Mouse (Mus musculus): Measurements from ENCODE around the gene Dpy30. TPM values are rescaled to one million over a fixed set of nuclear protein-coding genes. Genes with fewer than 3 reads are reported as not detected.
A peak's percentile ranks its signal among the peaks of the same experiment; 100 is the strongest.
"Not testable (repeated sequence)": the region's sequence is repeated elsewhere in the genome, so short reads cannot be mapped to it uniquely, and the experiment has no call there.

The Dpy30 gene
- polyA plus RNA-seq, 1 experiment from 2014 or later: 224 TPM

DNA sequence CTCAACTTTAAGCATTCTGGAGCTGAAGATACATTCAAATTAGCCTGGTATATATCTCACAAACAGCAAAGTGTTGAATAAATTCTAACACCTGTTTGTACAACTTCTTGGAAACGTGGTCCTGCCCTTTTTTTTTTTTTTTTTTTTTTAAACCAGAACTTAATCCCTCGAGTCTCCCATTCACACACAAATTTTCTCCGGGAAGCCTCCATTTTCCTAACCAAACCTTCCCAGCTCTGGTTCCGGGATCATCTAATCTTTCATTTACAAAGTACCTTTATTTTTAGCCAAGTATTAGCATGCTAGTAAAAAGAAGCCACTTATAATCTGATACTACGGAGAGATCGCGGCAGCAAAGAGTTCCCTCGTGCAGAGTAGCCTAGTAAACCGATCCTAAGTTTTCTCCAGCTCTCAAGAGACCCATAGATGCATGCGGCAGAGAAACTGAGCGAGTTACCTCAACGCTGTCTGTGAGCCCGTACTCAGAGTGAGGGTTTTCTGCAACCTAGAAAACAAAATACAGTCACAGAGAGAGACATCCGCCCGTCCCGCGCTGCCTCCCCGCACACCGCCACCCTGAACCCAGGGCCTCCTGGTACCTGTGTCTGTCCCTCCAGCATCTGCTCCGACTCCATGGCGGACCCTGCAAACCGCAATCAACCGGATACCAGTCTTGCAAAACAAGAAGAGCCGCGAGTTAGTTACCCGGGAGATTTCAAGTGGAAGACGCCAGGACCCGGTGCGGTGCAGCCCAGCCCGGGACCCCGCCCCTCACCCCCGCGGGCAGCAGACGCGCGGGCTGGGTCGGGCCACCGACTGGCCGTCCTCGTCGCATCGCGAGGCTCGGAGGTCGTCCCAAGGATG, 8.1 kb downstream of the Dpy30 start:
- peak; percentile 81; the same call in 1 of the 2 replicates for ATAC-seq (ENCODE audit: insufficient read depth, low FRiP score, low read depth)
- H3K27me3 ChIP-seq (replicated peaks): no peaks in the 10 kb centered on the region
- under 1% methylated on average over 44 of the region's 45 CpGs for WGBS

GRCm38 (mm10) chr17:74306021-74306420, 17.7 kb downstream of the Dpy30 start:
- Histone ChIP-seq H3K4me2 (no peak overlapping the region), H3K36me3 (peaks cover 21% of the 10 kb centered on the region; the same call in 1 of the 2 replicates), H3K27ac (no peak overlapping the region), H3K9ac (no peak overlapping the region), H3K4me1 (no peaks in the 10 kb centered on the region), H3K9me3 (no peaks in the 10 kb centered on the region), H3K27me3 (replicated peaks) (no peaks in the 10 kb centered on the region), H3K4me3 (replicated peaks) (no peak overlapping the region)
- 92% methylated on average over 1 of the region's 1 CpGs for WGBS
- no peak for ATAC-seq (ENCODE audit: insufficient read depth, low FRiP score, low read depth)

More for the DNA sequence above, 8.1 kb downstream of the Dpy30 start:
- Histone ChIP-seq H3K9me3 (no peaks in the 10 kb centered on the region), H3K9ac (peak overlapping the region; percentile 77), H3K4me1 (0 out of 2 replicates have a peak, but pooled peaks cover 5% of the 10 kb centered on the region), H3K27ac (peak overlapping the region; percentile 93), H3K36me3 (no peaks in the 10 kb centered on the region), H3K4me2 (peak overlapping the region; percentile 76), H3K4me3 (replicated peaks) (peak overlapping the region; percentile 88)

GRCm38 (mm10) chr17:74305616-74306015, 18.1 kb downstream of the Dpy30 start:
- Histone ChIP-seq H3K4me1 (no peaks in the 10 kb centered on the region), H3K36me3 (peaks cover 21% of the 10 kb centered on the region; the same call in 1 of the 2 replicates), H3K4me2 (no peak overlapping the region), H3K9me3 (no peaks in the 10 kb centered on the region), H3K27me3 (replicated peaks) (no peaks in the 10 kb centered on the region), H3K27ac (no peak overlapping the region), H3K4me3 (replicated peaks) (no peak overlapping the region), H3K9ac (no peak overlapping the region)
- no peak for ATAC-seq (ENCODE audit: insufficient read depth, low FRiP score, low read depth)
- WGBS: 88% methylated on average over 4 of the region's 4 CpGs

DNA sequence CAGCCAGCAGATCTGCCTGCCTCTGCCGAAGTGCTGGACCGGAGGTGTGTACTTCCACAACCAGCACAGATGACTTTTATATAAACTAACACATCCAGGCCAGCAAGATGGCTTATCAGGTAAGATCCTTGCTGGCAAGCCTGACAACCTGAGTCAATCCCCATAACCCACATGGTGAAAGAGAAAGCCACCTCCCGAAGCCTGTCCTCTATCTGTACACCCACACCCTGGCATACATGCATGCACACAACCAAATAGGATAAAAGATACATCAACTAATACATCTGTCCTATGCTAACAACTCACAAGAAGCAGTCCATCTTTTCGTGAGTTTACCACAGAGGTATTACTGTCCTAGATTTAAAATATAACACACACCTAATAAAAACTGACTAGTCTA, 19.7 kb downstream of the Dpy30 start:
- Histone ChIP-seq H3K27ac (no peak overlapping the region), H3K27me3 (replicated peaks) (no peaks in the 10 kb centered on the region), H3K9me3 (no peaks in the 10 kb centered on the region), H3K9ac (no peak overlapping the region), H3K4me1 (no peaks in the 10 kb centered on the region), H3K4me3 (replicated peaks) (no peak overlapping the region), H3K36me3 (peaks cover 13% of the 10 kb centered on the region; the same call in 1 of the 2 replicates), H3K4me2 (no peak overlapping the region)
- ATAC-seq (ENCODE audit: insufficient read depth, low FRiP score, low read depth): peak; percentile 68; the same call in 1 of the 2 replicates
- 86% methylated on average over 4 of the region's 4 CpGs for WGBS

GRCm38 (mm10) chr17:74300089-74300488, 23.7 kb downstream of the Dpy30 start:
- ATAC-seq (ENCODE audit: insufficient read depth, low FRiP score, low read depth): no peak
- Histone ChIP-seq H3K27ac (no peak overlapping the region), H3K9ac (no peak overlapping the region), H3K4me3 (replicated peaks) (no peak overlapping the region), H3K4me1 (no peaks in the 10 kb centered on the region), H3K36me3 (peaks cover 4% of the 10 kb centered on the region), H3K27me3 (replicated peaks) (no peaks in the 10 kb centered on the region), H3K4me2 (no peak overlapping the region), H3K9me3 (no peaks in the 10 kb centered on the region)
- WGBS: 91% methylated on average over 5 of the region's 5 CpGs

GRCm38 (mm10) chr17:74296991-74297390, 26.8 kb downstream of the Dpy30 start:
- WGBS: 83% methylated on average over 5 of the region's 5 CpGs
- not testable (repeated sequence) for H3K36me3 ChIP-seq; H3K4me2 ChIP-seq; H3K4me1 ChIP-seq; H3K27ac ChIP-seq; ATAC-seq (ENCODE audit: insufficient read depth, low FRiP score, low read depth); H3K9me3 ChIP-seq; H3K27me3 ChIP-seq (replicated peaks); H3K4me3 ChIP-seq (replicated peaks); H3K9ac ChIP-seq

DNA sequence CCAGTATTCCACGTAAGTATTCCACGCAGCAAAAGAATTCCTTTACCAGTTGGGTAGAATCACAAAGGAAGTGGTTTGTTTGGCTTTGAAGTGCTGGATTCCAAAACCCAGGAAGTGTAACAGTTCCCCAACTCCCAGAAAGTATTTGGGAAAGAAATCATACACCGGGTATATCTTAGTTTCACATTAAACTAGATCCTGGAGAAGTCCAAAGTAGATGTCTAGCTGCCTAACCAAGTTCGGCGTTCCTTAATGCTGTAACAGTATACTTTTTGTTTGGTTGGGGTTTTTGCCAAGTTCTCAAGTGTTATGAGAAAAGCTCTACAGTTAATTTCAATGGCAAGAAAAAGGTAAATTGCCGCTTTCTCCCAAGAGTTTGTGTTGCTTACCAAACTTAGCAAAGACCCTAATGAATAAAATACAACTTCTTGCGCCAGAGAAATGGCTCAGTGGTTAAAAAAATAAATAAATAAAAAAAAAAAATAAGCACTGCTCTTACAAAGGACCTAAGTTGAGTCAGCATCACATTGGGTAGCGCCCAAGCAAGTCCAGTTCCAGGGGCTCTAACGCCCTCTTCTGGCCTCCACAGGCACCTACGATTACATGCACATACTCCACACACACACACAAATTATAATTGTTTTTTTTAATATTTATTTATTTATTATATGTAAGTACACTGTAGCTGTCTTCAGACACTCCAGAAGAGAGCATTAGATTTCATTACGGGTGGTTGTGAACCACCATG, 27.5 kb downstream of the Dpy30 start:
- Histone ChIP-seq H3K4me3 (replicated peaks) (peak overlapping the region; percentile 91), H3K27me3 (replicated peaks) (no peaks in the 10 kb centered on the region), H3K36me3 (peaks cover 2% of the 10 kb centered on the region), H3K27ac (peak overlapping the region; percentile 99), H3K4me2 (peak overlapping the region; percentile 78), H3K4me1 (no peaks in the 10 kb centered on the region; the same call in 1 of the 2 replicates), H3K9me3 (no peaks in the 10 kb centered on the region), H3K9ac (peak overlapping the region; percentile 95; the same call in 1 of the 2 replicates)
- 39% methylated on average over 11 of the region's 11 CpGs for whole genome bisulfite sequencing
- no peak for ATAC-seq (ENCODE audit: insufficient read depth, low FRiP score, low read depth)

DNA sequence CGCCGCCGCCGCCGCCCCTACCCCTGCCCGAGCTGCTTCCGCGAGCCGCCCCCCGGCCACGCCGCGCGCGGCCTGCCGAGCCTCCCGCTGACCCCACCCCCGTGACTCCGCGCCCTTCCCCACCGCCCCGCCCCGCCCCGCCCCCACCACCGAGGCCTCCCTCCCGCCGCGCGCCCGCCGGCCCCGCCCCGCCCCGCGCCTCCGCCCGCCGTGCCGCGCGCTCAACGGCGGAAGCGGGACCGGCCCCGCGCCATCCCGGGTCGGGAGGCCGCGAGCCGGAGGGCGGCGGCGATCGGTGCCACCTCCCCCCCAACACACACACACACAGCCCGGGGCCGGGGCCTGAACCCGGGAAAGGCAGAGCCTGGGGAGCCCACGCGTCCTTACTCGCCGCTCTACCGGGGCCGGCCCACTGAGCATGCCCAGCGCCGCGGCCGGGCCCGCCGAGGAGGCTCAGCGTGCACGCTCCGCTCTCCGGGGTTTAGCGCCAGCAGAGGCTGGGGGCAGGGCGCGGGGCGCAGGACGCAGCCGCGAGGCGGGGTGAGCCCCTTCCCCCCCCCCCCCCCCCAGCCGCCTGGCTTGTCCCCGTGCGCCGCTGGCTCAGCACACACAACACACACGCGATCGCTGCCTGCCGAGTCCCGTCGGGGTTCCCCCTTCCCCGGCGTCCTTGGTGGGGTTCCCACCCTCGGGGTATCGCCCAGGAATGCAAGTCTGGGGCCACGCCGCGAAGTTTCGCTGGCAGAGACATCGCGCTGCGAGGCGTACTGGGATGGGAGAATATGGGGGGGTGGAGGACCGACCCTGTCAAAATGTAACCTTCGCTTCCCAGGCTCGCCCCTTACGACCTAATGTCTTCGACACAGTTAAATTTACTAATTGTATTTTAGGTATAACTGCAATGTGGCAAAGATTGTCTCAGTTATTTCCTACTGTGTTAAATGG, 28.4 kb downstream of the Dpy30 start, which contains the start of gene Memo1:
Gene Memo1 (minus strand): TSS at position 496 of the 945 bp plus-strand sequence.
- peak within 1 kb of the TSS; percentile 95 for H3K9ac ChIP-seq
- peak within 1 kb of the TSS; percentile 78 for H3K4me2 ChIP-seq
- H3K4me3 ChIP-seq (replicated peaks): peak within 1 kb of the TSS; percentile 91
- H3K9me3 ChIP-seq: no peaks in the 10 kb centered on the region
- H3K4me1 ChIP-seq: peaks cover 3% of the 10 kb centered on the region
- peak within 1 kb of the TSS; percentile 99 for H3K27ac ChIP-seq
- ATAC-seq (ENCODE audit: insufficient read depth, low FRiP score, low read depth): peak; percentile 89
- no peaks in the 10 kb centered on the region for H3K27me3 ChIP-seq (replicated peaks)
- H3K36me3 ChIP-seq: no peaks in the 10 kb centered on the region; the same call in 1 of the 2 replicates
- 0% methylated on average over 55 of the region's 110 CpGs for WGBS

DNA sequence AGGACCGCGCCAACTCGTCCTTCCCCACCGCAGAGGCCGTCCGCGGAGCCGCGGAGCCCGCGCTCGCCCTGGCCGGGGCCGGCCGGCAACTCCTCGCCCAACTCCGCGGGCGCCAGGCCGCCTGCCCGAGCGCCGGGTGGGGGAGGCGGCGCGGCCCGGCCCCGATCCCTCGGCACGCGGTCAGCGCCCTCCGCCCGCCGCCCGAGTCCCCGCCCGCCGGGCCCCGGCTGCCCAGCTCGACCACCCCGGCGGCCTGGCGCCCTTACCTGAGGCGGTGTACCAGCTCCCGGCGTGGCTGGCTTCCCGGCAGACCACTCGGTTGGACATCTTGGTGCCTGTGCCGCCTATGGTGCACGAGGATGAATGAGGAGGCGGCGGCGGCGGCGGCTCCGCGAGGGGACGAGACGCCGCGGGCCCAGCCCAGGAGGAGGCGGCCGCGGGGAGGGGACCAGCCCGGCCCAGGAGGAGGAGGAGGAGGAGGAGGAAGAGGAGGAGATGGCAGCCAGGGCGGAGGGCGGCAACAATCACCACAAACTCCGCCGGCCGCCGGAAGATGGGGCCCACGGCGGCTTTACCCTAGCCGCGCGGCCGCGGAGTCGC, 29.2 kb downstream of the Dpy30 start:
- Histone ChIP-seq H3K9ac (peak overlapping the region; percentile 95), H3K9me3 (no peaks in the 10 kb centered on the region), H3K4me2 (peak overlapping the region; percentile 60), H3K36me3 (no peaks in the 10 kb centered on the region; the same call in 1 of the 2 replicates), H3K4me3 (replicated peaks) (peak overlapping the region; percentile 91), H3K27me3 (replicated peaks) (no peaks in the 10 kb centered on the region), H3K4me1 (peaks cover 3% of the 10 kb centered on the region), H3K27ac (peak overlapping the region; percentile 99)
- WGBS: under 1% methylated on average over 49 of the region's 80 CpGs
- peak; percentile 92 for ATAC-seq (ENCODE audit: insufficient read depth, low FRiP score, low read depth)

DNA sequence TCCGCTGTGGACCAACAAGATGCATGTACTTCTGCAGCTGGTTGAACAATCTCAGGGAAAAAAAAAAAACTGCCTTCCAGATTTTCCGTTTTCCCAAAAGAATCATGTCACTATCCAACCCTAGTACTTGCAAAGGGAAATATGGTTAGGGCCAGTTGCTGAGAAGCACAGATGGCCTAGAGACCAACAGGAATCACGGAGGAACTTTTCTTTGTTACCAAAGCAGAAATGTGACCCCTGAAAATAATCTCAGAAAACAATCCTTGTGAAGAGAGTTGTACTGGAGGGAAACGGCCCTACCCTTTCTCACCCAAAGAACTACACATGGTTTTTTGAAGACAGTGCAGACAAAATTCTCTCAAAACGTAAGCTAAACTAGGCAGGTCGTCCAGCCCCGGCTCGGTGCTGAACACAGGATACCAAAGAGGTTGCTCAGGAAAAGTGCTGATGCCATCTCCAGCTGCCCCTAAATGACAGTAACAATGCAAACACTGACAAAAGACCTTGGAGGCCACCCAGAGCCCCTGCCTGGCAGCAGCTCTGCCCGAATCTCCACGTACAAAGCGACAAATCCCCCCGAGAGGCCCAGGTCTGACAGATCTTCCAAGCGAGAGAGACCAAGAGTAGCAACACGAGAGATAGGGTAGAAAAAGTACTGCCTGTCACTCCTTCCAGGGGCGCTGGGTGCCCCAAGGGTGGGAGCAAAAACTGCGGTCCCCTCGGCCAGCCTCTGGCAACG, 29.9 kb downstream of the Dpy30 start:
- 2% methylated on average over 18 of the region's 18 CpGs for WGBS
- Histone ChIP-seq H3K9ac (peak overlapping the region; percentile 95), H3K27me3 (replicated peaks) (no peaks in the 10 kb centered on the region), H3K9me3 (no peaks in the 10 kb centered on the region), H3K36me3 (no peaks in the 10 kb centered on the region; the same call in 1 of the 2 replicates), H3K27ac (peak overlapping the region; percentile 99), H3K4me3 (replicated peaks) (peak overlapping the region; percentile 91), H3K4me1 (peaks cover 3% of the 10 kb centered on the region), H3K4me2 (peak overlapping the region; percentile 60)
- ATAC-seq (ENCODE audit: insufficient read depth, low FRiP score, low read depth): 0 out of 2 replicates have a peak, but pooled peaks have one; percentile 0

Data from stomach, embryonic 15.5 days (tissue).